Mouse (Mus musculus): ENCODE data around the gene Fam193a. TPM values are rescaled to one million over a fixed set of nuclear protein-coding genes. Genes with fewer than 3 reads are reported as not detected.

Fam193a gene
- polyA plus RNA-seq, 1 experiment from 2014 or later = 14.1 TPM

- Histone ChIP-seq H3K4me2 (ENCODE audit: low read length) (no peak overlapping the region), H3K27me3 (ENCODE audit: control insufficient read depth, insufficient read depth, low read depth, low read length) (no peaks in the 10 kb centered on the region), H3K4me1 (ENCODE audit: control insufficient read depth, insufficient read depth, low read length) (peaks cover 2% of the 10 kb centered on the region; the same call in 1 of the 2 replicates), H3K27ac (ENCODE audit: low read length) (no peak overlapping the region), H3K36me3 (ENCODE audit: control insufficient read depth, insufficient read depth, low read length) (no peaks in the 10 kb centered on the region), H3K9me3 (replicated peaks; ENCODE audit: control insufficient read depth, low read length, poor library complexity, severe bottlenecking) (no peaks in the 10 kb centered on the region), H3K4me3 (ENCODE audit: low read depth, low read length) (no peak overlapping the region), H3K9ac (ENCODE audit: low read depth, low read length) (no peak overlapping the region)
- 92% methylated on average over 2 of the region's 2 CpGs for WGBS
- no peak for ATAC-seq
These were observed 26.3 kb downstream of the Fam193a start for GRCm38 (mm10) chr5:34395850-34396540.

GRCm38 (mm10) chr5:34397866-34398265 lies 28.1 kb downstream of the Fam193a start:
- WGBS = 97% methylated on average over 2 of the region's 2 CpGs
- Histone ChIP-seq H3K36me3 (ENCODE audit: control insufficient read depth, insufficient read depth, low read length) (no peaks in the 10 kb centered on the region), H3K9ac (ENCODE audit: low read depth, low read length) (no peak overlapping the region), H3K9me3 (replicated peaks; ENCODE audit: control insufficient read depth, low read length, poor library complexity, severe bottlenecking) (no peaks in the 10 kb centered on the region), H3K4me2 (ENCODE audit: low read length) (no peak overlapping the region), H3K4me1 (ENCODE audit: control insufficient read depth, insufficient read depth, low read length) (peaks cover 2% of the 10 kb centered on the region; the same call in 1 of the 2 replicates), H3K27ac (ENCODE audit: low read length) (no peak overlapping the region), H3K4me3 (ENCODE audit: low read depth, low read length) (no peak overlapping the region), H3K27me3 (ENCODE audit: control insufficient read depth, insufficient read depth, low read depth, low read length) (no peaks in the 10 kb centered on the region)
- ATAC-seq = no peak

GRCm38 (mm10) chr5:34398326-34398725 lies 28.6 kb downstream of the Fam193a start:
- Histone ChIP-seq H3K4me1 (ENCODE audit: control insufficient read depth, insufficient read depth, low read length) (peaks cover 2% of the 10 kb centered on the region; the same call in 1 of the 2 replicates), H3K9me3 (replicated peaks; ENCODE audit: control insufficient read depth, low read length, poor library complexity, severe bottlenecking) (no peaks in the 10 kb centered on the region), H3K9ac (ENCODE audit: low read depth, low read length) (no peak overlapping the region), H3K4me2 (ENCODE audit: low read length) (no peak overlapping the region), H3K4me3 (ENCODE audit: low read depth, low read length) (no peak overlapping the region), H3K36me3 (ENCODE audit: control insufficient read depth, insufficient read depth, low read length) (no peaks in the 10 kb centered on the region), H3K27me3 (ENCODE audit: control insufficient read depth, insufficient read depth, low read depth, low read length) (no peaks in the 10 kb centered on the region), H3K27ac (ENCODE audit: low read length) (no peak overlapping the region)
- 89% methylated on average over 1 of the region's 1 CpGs for WGBS
- no peak for ATAC-seq

GRCm38 (mm10) chr5:34407366-34407918 lies 37.7 kb downstream of the Fam193a start:
- H3K36me3 ChIP-seq (ENCODE audit: control insufficient read depth, insufficient read depth, low read length) = no peaks in the 10 kb centered on the region
- H3K4me2 ChIP-seq (ENCODE audit: low read length) = no peak overlapping the region
- no peak for ATAC-seq
- 87% methylated on average over 6 of the region's 6 CpGs for WGBS
- no peak overlapping the region for H3K4me3 ChIP-seq (ENCODE audit: low read depth, low read length)
- no peaks in the 10 kb centered on the region for H3K27me3 ChIP-seq (ENCODE audit: control insufficient read depth, insufficient read depth, low read depth, low read length)
- H3K27ac ChIP-seq (ENCODE audit: low read length) = no peak overlapping the region
- peaks cover 9% of the 10 kb centered on the region; the same call in 1 of the 2 replicates for H3K4me1 ChIP-seq (ENCODE audit: control insufficient read depth, insufficient read depth, low read length)
- no peaks in the 10 kb centered on the region for H3K9me3 ChIP-seq (replicated peaks; ENCODE audit: control insufficient read depth, low read length, poor library complexity, severe bottlenecking)
- H3K9ac ChIP-seq (ENCODE audit: low read depth, low read length) = no peak overlapping the region

GRCm38 (mm10) chr5:34409002-34409401 lies 39.3 kb downstream of the Fam193a start:
- Histone ChIP-seq H3K36me3 (ENCODE audit: control insufficient read depth, insufficient read depth, low read length) (no peaks in the 10 kb centered on the region), H3K9me3 (replicated peaks; ENCODE audit: control insufficient read depth, low read length, poor library complexity, severe bottlenecking) (no peaks in the 10 kb centered on the region), H3K27me3 (ENCODE audit: control insufficient read depth, insufficient read depth, low read depth, low read length) (no peaks in the 10 kb centered on the region), H3K4me2 (ENCODE audit: low read length) (no peak overlapping the region), H3K4me1 (ENCODE audit: control insufficient read depth, insufficient read depth, low read length) (peaks cover 9% of the 10 kb centered on the region; the same call in 1 of the 2 replicates), H3K9ac (ENCODE audit: low read depth, low read length) (no peak overlapping the region), H3K4me3 (ENCODE audit: low read depth, low read length) (no peak overlapping the region), H3K27ac (ENCODE audit: low read length) (no peak overlapping the region)
- WGBS = 73% methylated on average over 1 of the region's 1 CpGs
- ATAC-seq = no peak

- 93% methylated on average over 4 of the region's 4 CpGs for WGBS
- no peak overlapping the region for H3K4me3 ChIP-seq (ENCODE audit: low read depth, low read length)
- no peaks in the 10 kb centered on the region for H3K27me3 ChIP-seq (ENCODE audit: control insufficient read depth, insufficient read depth, low read depth, low read length)
- no peak overlapping the region for H3K9ac ChIP-seq (ENCODE audit: low read depth, low read length)
- no peaks in the 10 kb centered on the region for H3K36me3 ChIP-seq (ENCODE audit: control insufficient read depth, insufficient read depth, low read length)
- H3K4me2 ChIP-seq (ENCODE audit: low read length) = no peak overlapping the region
- no peaks in the 10 kb centered on the region for H3K9me3 ChIP-seq (replicated peaks; ENCODE audit: control insufficient read depth, low read length, poor library complexity, severe bottlenecking)
- H3K4me1 ChIP-seq (ENCODE audit: control insufficient read depth, insufficient read depth, low read length) = peaks cover 9% of the 10 kb centered on the region; the same call in 1 of the 2 replicates
- H3K27ac ChIP-seq (ENCODE audit: low read length) = no peak overlapping the region
- ATAC-seq = no peak
These were observed 41.1 kb downstream of the Fam193a start for GRCm38 (mm10) chr5:34410819-34411218.

- no peak for ATAC-seq
- Histone ChIP-seq H3K4me1 (ENCODE audit: control insufficient read depth, insufficient read depth, low read length) (no peaks in the 10 kb centered on the region), H3K9ac (ENCODE audit: low read depth, low read length) (no peak overlapping the region), H3K27me3 (ENCODE audit: control insufficient read depth, insufficient read depth, low read depth, low read length) (no peaks in the 10 kb centered on the region), H3K4me3 (ENCODE audit: low read depth, low read length) (no peak overlapping the region), H3K36me3 (ENCODE audit: control insufficient read depth, insufficient read depth, low read length) (no peaks in the 10 kb centered on the region), H3K27ac (ENCODE audit: low read length) (no peak overlapping the region), H3K9me3 (replicated peaks; ENCODE audit: control insufficient read depth, low read length, poor library complexity, severe bottlenecking) (no peaks in the 10 kb centered on the region), H3K4me2 (ENCODE audit: low read length) (no peak overlapping the region)
- 93% methylated on average over 2 of the region's 2 CpGs for WGBS
These were observed 44.2 kb downstream of the Fam193a start for GRCm38 (mm10) chr5:34413921-34414320.

- 97% methylated on average over 3 of the region's 3 CpGs for WGBS
- no peak overlapping the region for H3K27ac ChIP-seq (ENCODE audit: low read length)
- ATAC-seq = no peak
- no peaks in the 10 kb centered on the region for H3K27me3 ChIP-seq (ENCODE audit: control insufficient read depth, insufficient read depth, low read depth, low read length)
- H3K36me3 ChIP-seq (ENCODE audit: control insufficient read depth, insufficient read depth, low read length) = 0 out of 2 replicates have a peak, but pooled peaks cover 4% of the 10 kb centered on the region
- no peak overlapping the region for H3K4me3 ChIP-seq (ENCODE audit: low read depth, low read length)
- no peak overlapping the region for H3K4me2 ChIP-seq (ENCODE audit: low read length)
- H3K9me3 ChIP-seq (replicated peaks; ENCODE audit: control insufficient read depth, low read length, poor library complexity, severe bottlenecking) = no peaks in the 10 kb centered on the region
- H3K4me1 ChIP-seq (ENCODE audit: control insufficient read depth, insufficient read depth, low read length) = no peaks in the 10 kb centered on the region
- H3K9ac ChIP-seq (ENCODE audit: low read depth, low read length) = no peak overlapping the region
These were observed 47.7 kb downstream of the Fam193a start for GRCm38 (mm10) chr5:34417251-34418008.

- 0 out of 2 replicates have a peak, but pooled peaks cover 4% of the 10 kb centered on the region for H3K36me3 ChIP-seq (ENCODE audit: control insufficient read depth, insufficient read depth, low read length)
- 96% methylated on average over 1 of the region's 1 CpGs for WGBS
- no peak for ATAC-seq
- no peaks in the 10 kb centered on the region for H3K4me1 ChIP-seq (ENCODE audit: control insufficient read depth, insufficient read depth, low read length)
- H3K9ac ChIP-seq (ENCODE audit: low read depth, low read length) = no peak overlapping the region
- no peak overlapping the region for H3K4me2 ChIP-seq (ENCODE audit: low read length)
- H3K27ac ChIP-seq (ENCODE audit: low read length) = no peak overlapping the region
- H3K9me3 ChIP-seq (replicated peaks; ENCODE audit: control insufficient read depth, low read length, poor library complexity, severe bottlenecking) = no peaks in the 10 kb centered on the region
- H3K27me3 ChIP-seq (ENCODE audit: control insufficient read depth, insufficient read depth, low read depth, low read length) = no peaks in the 10 kb centered on the region
- H3K4me3 ChIP-seq (ENCODE audit: low read depth, low read length) = no peak overlapping the region
These were observed 49.5 kb downstream of the Fam193a start for GRCm38 (mm10) chr5:34419188-34419587.

Data from midbrain, embryonic 16.5 days (tissue).